Mouse (Mus musculus): ENCODE measurements around the gene Gphn.

The Gphn gene

GRCm38 (mm10) chr12:78717783-78718182, 491.6 kb downstream of the Gphn start:
- no peak for DNase-seq (ENCODE audit: low read depth, low spot score)

GRCm38 (mm10) chr12:78727723-78728122, 501.5 kb downstream of the Gphn start:
- DNase-seq (ENCODE audit: low read depth, low spot score) = no peak
